Mouse (Mus musculus): ENCODE measurements at regions not wholly inside any gene's neighbourhood (a gene's known extent, or its start where the extent isn't known, plus 50 kb on each side); places are given as distances from the start of the nearest gene placed in this dataset.

DNA sequence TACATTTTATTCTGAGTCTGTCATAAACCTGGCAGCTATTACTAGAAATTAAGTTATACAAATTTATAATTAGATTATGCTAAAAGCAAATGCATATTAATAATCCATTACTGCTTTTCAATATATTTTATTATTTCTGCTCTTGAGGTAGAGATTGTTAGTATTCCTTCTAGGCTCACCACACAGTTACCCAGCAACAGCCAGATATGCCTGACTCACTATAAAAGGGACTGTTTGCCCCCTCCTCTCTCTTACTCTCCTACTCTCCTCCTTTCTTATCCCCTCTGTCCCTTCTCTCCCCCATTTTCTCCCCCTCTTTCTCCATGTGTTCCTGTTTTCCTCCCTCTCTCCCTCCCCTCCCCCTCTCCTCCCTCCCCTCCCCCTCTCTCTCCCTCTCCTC lies 98.7 kb downstream of the 4930505A04Rik start:
- no peak for DNase-seq

DNA sequence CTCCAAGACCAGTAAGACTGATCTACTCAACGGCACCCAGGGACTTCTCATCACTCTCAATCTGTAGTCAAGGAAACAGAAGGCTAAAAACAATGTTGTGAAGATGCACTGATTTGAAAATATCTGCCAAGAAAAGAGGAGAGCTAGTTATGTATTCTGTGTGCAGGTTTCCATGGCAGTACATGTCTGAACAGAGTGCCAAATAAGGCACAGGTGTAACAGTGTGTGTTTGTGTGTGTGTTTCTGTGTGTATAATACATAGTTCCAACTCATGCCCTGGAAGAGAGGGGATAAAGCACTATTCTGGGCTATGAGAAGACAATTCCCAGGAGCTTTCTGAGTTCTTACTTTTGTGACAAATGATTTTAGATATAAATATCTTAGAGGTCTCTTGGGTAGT lies 99.7 kb downstream of the 4930505A04Rik start:
- no peak for DNase-seq

DNA sequence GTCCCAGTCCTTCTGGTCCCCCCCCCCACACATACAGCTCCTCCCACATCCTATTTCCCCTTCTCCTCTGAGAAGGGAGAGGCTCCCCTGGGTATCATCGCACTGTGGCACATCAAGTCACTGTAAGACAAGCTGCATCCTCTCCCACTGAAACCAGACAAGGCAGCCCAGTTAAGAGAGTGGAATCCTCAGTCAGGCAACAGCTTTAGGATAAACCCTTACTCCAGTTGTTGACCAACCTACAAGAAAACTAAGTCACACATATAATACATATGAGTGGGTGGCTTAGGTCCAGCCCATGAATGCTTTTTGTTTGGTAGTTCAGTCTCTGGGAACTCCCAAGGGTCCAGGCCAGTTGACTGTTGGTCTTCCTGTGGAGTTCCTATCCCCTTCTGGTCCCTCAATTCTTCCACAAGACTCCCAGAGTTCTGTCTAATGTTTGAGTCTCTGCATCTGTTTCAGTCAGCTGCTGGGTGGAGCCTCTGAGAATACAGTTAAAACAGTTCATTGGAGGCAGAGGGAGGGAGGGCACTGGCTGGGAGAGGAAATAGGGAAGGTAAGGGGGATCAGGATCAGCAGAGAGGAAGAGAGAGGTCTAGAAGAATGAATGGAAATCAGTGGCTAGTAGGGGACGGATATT lies 101.7 kb upstream of the Sptbn1 start:
- DNase-seq: no peak

DNA sequence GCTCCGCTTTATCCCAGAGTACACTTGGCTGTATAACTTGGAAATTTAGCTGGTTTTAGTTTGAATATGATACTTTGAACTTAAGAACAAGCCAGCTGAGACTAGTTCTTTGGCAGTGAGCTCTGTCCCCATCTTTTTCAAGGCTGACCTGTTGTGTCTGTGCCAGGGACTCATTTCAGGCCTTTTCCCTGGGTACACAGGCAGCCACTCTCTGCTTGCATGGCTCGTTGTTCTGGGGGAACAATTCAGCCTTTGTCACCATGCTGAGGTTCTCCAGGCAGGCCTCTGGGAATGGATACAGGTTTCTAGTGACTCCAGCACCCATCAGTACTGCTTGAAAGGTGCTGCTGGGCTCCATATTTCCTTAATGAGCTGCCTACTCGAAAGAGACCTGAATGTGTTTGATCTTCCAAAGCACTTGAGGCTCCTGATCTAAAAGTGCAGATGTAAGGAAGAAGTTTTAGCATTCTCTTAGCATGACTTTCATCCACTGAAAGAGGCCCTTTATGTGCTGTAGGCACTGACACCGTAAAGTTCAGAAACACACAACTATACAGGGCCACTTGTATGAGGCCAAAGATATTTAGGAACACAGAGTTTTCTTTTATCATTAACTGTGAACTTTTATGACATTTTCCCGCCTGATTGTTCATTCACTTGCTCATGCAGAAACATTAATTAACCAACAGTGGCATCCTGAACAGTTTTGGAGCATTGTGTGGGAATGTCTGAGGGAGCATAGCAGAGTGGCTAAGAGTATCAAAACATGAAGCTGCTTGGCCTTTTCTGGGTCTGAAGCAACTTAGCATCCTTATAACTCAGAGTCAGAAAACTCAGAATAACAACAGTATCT lies 99.6 kb upstream of the Sptbn1 start:
- DNase-seq: peak; percentile 12

DNA sequence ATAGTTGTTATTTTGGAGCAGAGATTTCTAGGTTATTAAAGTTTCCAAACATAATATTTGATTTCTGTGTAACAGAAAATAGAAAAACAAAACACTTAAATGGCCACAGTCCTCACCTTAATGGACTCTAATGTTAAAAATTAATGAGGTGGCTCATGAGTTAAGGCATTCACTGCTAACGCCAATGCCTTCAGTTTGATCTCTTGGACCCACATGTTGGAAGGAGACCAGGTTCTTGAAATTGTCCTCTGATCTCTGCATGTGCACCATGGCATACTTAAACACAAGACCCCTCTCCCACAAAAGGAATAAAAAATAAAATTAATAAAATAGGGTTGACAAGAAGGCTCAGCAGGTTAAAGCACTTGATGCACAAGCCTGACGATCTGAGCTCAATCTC lies 98.5 kb upstream of the Sptbn1 start:
- DNase-seq: no peak

DNA sequence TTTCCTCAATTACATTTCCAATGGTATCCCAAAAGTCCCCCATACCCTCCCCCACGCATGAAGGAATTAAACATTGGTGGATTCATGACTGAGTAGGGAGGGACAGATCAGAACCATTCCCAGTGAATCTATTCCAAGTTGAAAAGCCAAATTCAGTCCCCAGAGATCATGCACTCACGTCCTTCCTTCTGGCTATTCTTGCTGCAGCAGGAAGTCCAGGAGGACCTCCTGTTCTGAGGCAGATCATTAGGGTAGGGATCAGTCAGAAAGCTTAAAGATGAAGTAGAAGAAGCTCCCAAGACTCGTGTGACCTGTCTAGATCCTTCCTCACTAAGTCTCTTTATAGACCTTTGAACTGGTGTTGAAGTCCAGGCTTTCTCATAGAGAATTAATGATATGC lies 97.0 kb upstream of the Sptbn1 start:
- DNase-seq: no peak

DNA sequence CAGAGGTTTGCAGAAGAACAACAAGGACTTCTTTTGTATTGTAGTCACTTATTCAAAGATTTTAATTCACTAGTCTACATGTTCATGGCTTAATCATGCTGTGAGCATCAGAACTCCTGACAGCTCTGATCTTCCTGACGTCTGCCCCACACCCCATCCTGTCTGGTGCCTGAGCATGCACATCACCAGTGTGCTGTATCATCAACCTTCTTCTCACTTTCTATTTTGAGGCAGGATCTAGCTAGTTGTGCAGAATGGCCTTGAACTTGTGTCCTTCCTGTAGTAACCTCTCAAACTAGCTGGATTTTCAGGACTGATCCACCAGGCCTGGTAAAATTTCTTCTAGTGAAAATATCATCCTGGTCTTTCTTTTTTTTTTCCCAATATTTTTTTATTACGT lies 96.6 kb upstream of the Sptbn1 start:
- DNase-seq: no peak

DNA sequence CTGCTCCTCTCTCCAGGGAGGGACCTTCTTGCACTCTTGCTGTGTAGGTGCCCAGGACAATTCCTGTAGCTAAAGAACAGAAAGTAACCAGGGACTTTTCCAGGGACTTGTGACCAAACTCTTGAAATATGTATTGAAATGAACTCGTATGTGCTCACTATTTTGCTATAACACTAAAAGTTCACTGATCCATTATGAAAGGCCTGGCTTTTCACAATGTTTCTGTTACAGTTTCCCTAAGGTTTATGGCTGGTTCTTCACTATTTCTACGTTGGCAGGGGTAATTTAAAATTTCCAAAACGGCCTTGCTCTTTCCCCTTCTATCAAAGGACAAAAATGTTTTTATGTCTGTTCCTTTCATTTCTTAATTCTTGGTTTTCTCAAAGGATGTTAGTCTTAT lies 90.2 kb upstream of the Sptbn1 start:
- no peak for DNase-seq

DNA sequence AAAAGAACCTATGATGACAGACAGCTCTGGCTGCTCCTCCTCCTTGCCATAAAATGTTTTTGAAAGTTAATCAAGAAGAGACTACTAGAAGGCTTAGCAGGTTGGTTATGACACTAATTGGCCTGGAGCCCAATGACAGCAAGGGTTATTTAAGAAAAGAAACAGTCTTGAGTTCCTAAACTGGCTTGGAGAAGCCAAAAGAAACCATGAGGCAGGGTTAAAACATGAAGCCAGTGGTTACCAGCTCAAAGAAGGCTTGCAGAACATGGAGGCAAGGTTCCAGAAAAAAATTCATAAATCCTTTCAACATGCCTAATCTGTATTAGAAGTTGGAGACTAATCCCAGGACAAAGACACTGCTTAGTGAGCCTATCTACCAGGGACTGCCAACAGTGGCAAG lies 87.4 kb upstream of the Sptbn1 start:
- no peak for DNase-seq

DNA sequence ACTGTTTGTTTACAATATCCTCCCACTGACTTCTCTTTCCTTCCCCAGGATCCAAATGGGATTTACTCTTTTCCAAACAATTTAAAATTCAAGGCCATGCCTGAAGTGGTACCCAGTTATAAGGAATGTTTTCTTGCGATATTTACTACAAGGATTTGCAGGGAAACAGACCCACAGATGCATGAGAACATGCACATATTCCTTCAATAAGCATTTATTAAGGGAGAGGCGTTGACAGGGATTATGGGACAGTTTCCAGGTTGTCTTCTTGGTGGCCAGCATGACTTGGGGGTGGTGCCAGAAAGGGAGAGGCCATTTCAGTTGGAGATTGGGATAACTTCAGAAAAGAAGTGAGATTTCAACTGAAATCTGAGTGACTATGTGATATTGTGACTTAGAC lies 58.4 kb upstream of the Sptbn1 start:
- no peak for DNase-seq
